Mouse (Mus musculus) forelimb bud, embryonic 11.5 days (tissue): ENCODE measurements around the gene Nek3.
"Not testable (repeated sequence)": the region's sequence is repeated elsewhere in the genome, so short reads cannot be mapped to it uniquely, and the experiment has no call there.

Source experiments
- DNase-seq: peaks from one replicate; pipeline ENCODE4 v3.0.0-alpha.2; 2012; ENCODE audit warnings: low read depth, low spot score

Gene Nek3

GRCm38 (mm10) chr8:22143764-22144491 is 22.3 kb downstream of the Nek3 start:
- DNase-seq: no peak

GRCm38 (mm10) chr8:22142592-22142991 is 23.6 kb downstream of the Nek3 start:
- DNase-seq: no peak

- DNase-seq: no peak
Observed at GRCm38 (mm10) chr8:22141836-22142385, 24.3 kb downstream of the Nek3 start.

GRCm38 (mm10) chr8:22136462-22136861 is 29.8 kb downstream of the Nek3 start:
- DNase-seq: not testable (repeated sequence)

GRCm38 (mm10) chr8:22134750-22135135 is 31.5 kb downstream of the Nek3 start:
- no peak for DNase-seq

- DNase-seq: no peak
Observed at GRCm38 (mm10) chr8:22134078-22134749, 32.0 kb downstream of the Nek3 start.

GRCm38 (mm10) chr8:22132062-22132461 is 34.2 kb downstream of the Nek3 start:
- DNase-seq: no peak

- peak; percentile 79 for DNase-seq
Observed at GRCm38 (mm10) chr8:22124220-22125152, 41.7 kb downstream of the Nek3 start, which contains the start of gene Nek5. Gene Nek5, minus strand, starts transcription at chr8:22125053.

GRCm38 (mm10) chr8:22107020-22107419 is 59.2 kb downstream of the Nek3 start:
- no peak for DNase-seq

GRCm38 (mm10) chr8:22091568-22091967 is 74.7 kb downstream of the Nek3 start:
- peak; percentile 32 for DNase-seq

GRCm38 (mm10) chr8:22089226-22089625 is 77.0 kb downstream of the Nek3 start:
- no peak for DNase-seq

GRCm38 (mm10) chr8:22079313-22080007 is 86.8 kb downstream of the Nek3 start:
- DNase-seq: no peak
